Comparison of ENCODE assay signal across 33 mouse cellular contexts in genomic region chr15:93602850-93603249, GRCm38 (mm10). TPM values are rescaled to one million over a fixed set of nuclear protein-coding genes. Genes with fewer than 3 reads are reported as not detected.
DNase-seq lines count a peak whose midpoint lies in the region; ATAC-seq lines count a peak whose summit lies in the region.
"Had no signal": no experiment of that assay in that cellular context is flagged by ENCODE, and none has a peak within 500 bp of the region (broad histone marks: within the 10 kb centered on the region; RNA-seq: fewer than 3 reads in every experiment).

No protein-coding gene starts in this region.

- H3K27me3 ChIP-seq in heart, embryonic 10.5 days (ENCODE audit: insufficient read depth, poor library complexity, severe bottlenecking): no peaks in the 10 kb centered on the region
- H3K27me3 ChIP-seq in heart, embryonic 12.5 days (replicated peaks): no peaks in the 10 kb centered on the region
- H3K27me3 ChIP-seq in forebrain, embryonic 14.5 days (replicated peaks; ENCODE audit: control insufficient read depth, insufficient read depth, low read length): no peaks in the 10 kb centered on the region
- H3K27me3 ChIP-seq: embryonic facial prominence, embryonic 13.5 days; hindbrain, embryonic 12.5 days; limb, embryonic 15.5 days; neural tube, embryonic 12.5 days had no signal

- H3K9ac ChIP-seq in heart, embryonic 12.5 days: no peak overlapping the region
- no peak overlapping the region for H3K9ac ChIP-seq in forebrain, embryonic 14.5 days (ENCODE audit: low read length)
- H3K9ac ChIP-seq: embryonic facial prominence, embryonic 13.5 days; hindbrain, embryonic 12.5 days; limb, embryonic 15.5 days; liver, embryonic 13.5 days; neural tube, embryonic 12.5 days had no signal

- H3K4me1 ChIP-seq in heart, embryonic 10.5 days: no peaks in the 10 kb centered on the region
- H3K4me1 ChIP-seq in heart, embryonic 12.5 days (replicated peaks): 0 out of 2 replicates have a peak, but pooled peaks cover 2% of the 10 kb centered on the region
- no peaks in the 10 kb centered on the region for H3K4me1 ChIP-seq in forebrain, embryonic 14.5 days (ENCODE audit: control insufficient read depth, insufficient read depth, low read length)
- H3K4me1 ChIP-seq: embryonic facial prominence, embryonic 13.5 days; forebrain, embryonic 10.5 days; hindbrain, embryonic 12.5 days; limb, embryonic 15.5 days; liver, embryonic 13.5 days; neural tube, embryonic 12.5 days had no signal

- ATAC-seq in heart, embryonic 12.5 days (ENCODE audit: insufficient number of reproducible peaks, low FRiP score): no peak
- peak; percentile 50 for ATAC-seq in activated CD4-positive, CD25-positive, alpha-beta regulatory T cell, adult 4 months
- peak; percentile 61 for ATAC-seq in megakaryocyte-erythroid progenitor cell, adult 5-6 weeks (replicated peaks; ENCODE audit: low FRiP score, low TSS enrichment, poor library complexity, severe bottlenecking)
- no peak for ATAC-seq in forebrain, embryonic 14.5 days
- ATAC-seq: forebrain, embryonic 16.5 days; hindbrain, postnatal 0 days; intestine, embryonic 16.5 days; midbrain, embryonic 16.5 days had no signal

- H3K4me2 ChIP-seq in heart, embryonic 12.5 days: no peak overlapping the region
- no peak overlapping the region for H3K4me2 ChIP-seq in forebrain, embryonic 14.5 days (ENCODE audit: low read length)
- H3K4me2 ChIP-seq: embryonic facial prominence, embryonic 13.5 days; hindbrain, embryonic 12.5 days; limb, embryonic 15.5 days; liver, embryonic 13.5 days; midbrain, embryonic 11.5 days; neural tube, embryonic 12.5 days had no signal

- no peaks in the 10 kb centered on the region for H3K36me3 ChIP-seq in heart, embryonic 10.5 days
- H3K36me3 ChIP-seq in heart, embryonic 12.5 days: no peaks in the 10 kb centered on the region
- H3K36me3 ChIP-seq in forebrain, embryonic 14.5 days (ENCODE audit: control insufficient read depth, insufficient read depth, low read length): no peaks in the 10 kb centered on the region
- H3K36me3 ChIP-seq: embryonic facial prominence, embryonic 13.5 days; forebrain, embryonic 10.5 days; hindbrain, embryonic 12.5 days; limb, embryonic 15.5 days; liver, embryonic 13.5 days; neural tube, embryonic 12.5 days had no signal

- 84% methylated on average over 6 of the region's 6 CpGs for WGBS in heart, embryonic 10.5 days
- 90% methylated on average over 6 of the region's 6 CpGs for WGBS in heart, embryonic 12.5 days
- 87% methylated on average over 6 of the region's 6 CpGs for WGBS in forebrain, embryonic 14.5 days

- no peak overlapping the region for H3K27ac ChIP-seq in heart, embryonic 10.5 days
- H3K27ac ChIP-seq in heart, embryonic 12.5 days (ENCODE audit: poor library complexity, severe bottlenecking): no peak overlapping the region
- H3K27ac ChIP-seq in forebrain, embryonic 14.5 days (ENCODE audit: low read depth, low read length): no peak overlapping the region
- H3K27ac ChIP-seq: embryonic facial prominence, embryonic 13.5 days; forebrain, embryonic 10.5 days; gastrocnemius, adult 2 months; heart, adult 2 months; hindbrain, embryonic 12.5 days; hindbrain, postnatal 0 days; limb, embryonic 15.5 days; liver, embryonic 13.5 days; macrophage; neural tube, embryonic 12.5 days had no signal

- no peak overlapping the region for H3K4me3 ChIP-seq in heart, embryonic 10.5 days
- no peak overlapping the region for H3K4me3 ChIP-seq in heart, embryonic 12.5 days
- H3K4me3 ChIP-seq in forebrain, embryonic 14.5 days (ENCODE audit: low read depth, low read length): no peak overlapping the region
- H3K4me3 ChIP-seq: embryonic facial prominence, embryonic 13.5 days; forebrain, embryonic 10.5 days; gastrocnemius, adult 2 months; heart, adult 2 months; hindbrain, embryonic 12.5 days; limb, embryonic 15.5 days; liver, embryonic 13.5 days; neural tube, embryonic 12.5 days had no signal

- DNase-seq in heart, embryonic 10.5 days (ENCODE audit: low spot score): peak; percentile 61
- DNase-seq in forebrain, embryonic 14.5 days (ENCODE audit: low spot score): no peak
- DNase-seq in thymus, postnatal 36 days: no peak
- no peak for DNase-seq in retina, embryonic 14.5 days (ENCODE audit: low spot score)
- DNase-seq: adrenal gland, postnatal 10 days; cerebellum, adult 11-12 months; cerebellum, adult 9-11 months; gastrocnemius, adult 2 months; gastrocnemius, postnatal 36 days; heart, adult 2 months; kidney, adult 8-10 months; kidney, postnatal 10 days; left cerebral cortex, postnatal 4 days; liver, embryonic 13.5 days; lung, adult 18-20 months; lung, postnatal 10 days; right cerebral cortex, postnatal 4 days; thymus, adult 18-20 months; thymus, postnatal 25 days had no signal

- H3K9me3 ChIP-seq in heart, embryonic 10.5 days: no peaks in the 10 kb centered on the region
- no peaks in the 10 kb centered on the region for H3K9me3 ChIP-seq in heart, embryonic 12.5 days (replicated peaks)
- H3K9me3 ChIP-seq in forebrain, embryonic 14.5 days (replicated peaks; ENCODE audit: control insufficient read depth, low read length): no peaks in the 10 kb centered on the region
- H3K9me3 ChIP-seq: embryonic facial prominence, embryonic 13.5 days; forebrain, embryonic 10.5 days; hindbrain, embryonic 12.5 days; limb, embryonic 15.5 days; liver, embryonic 13.5 days; neural tube, embryonic 12.5 days had no signal

RNA-seq across cellular contexts. Expression of gene Prickle1, which starts 7.2 kb away (rescaled TPM):
- 28.5 and 33.4 TPM in 2 replicates for polyA plus RNA-seq in heart, embryonic 10.5 days (2016; fragmentation: Nextera tagmentation; extraction: Ambion mirVana)
- polyA plus RNA-seq in heart, embryonic 12.5 days (2016; fragmentation: Nextera tagmentation; extraction: Ambion mirVana): 42.2 and 43.7 TPM in 2 replicates
- polyA plus RNA-seq in activated CD4-positive, CD25-positive, alpha-beta regulatory T cell, adult 4 months (2017; shearing (Covaris generic)): under 1 TPM; 0.66 to 0.73 TPM
- total RNA-seq in megakaryocyte-erythroid progenitor cell, adult 5-6 weeks (2014; fragmentation: Nextera tagmentation): 1.4 and 4.0 TPM in 2 replicates
- total RNA-seq in megakaryocyte-erythroid progenitor cell, adult 5-6 weeks (2017): 4.3 and 4.7 TPM in 2 replicates
- 11.0 and 15.6 TPM in 2 replicates for polyA plus RNA-seq in forebrain, embryonic 14.5 days (2014; fragmentation: Nextera tagmentation; extraction: Ambion mirVana)
- polyA plus RNA-seq: macrophage had no signal

Comparison
In these comparisons a context has a peak if more than half of its experiments do, and no peak if none do; other contexts are left out.
1. ATAC-seq: peak in activated CD4-positive, CD25-positive, alpha-beta regulatory T cell, adult 4 months (single experiment) and megakaryocyte-erythroid progenitor cell, adult 5-6 weeks (single experiment); none in heart, embryonic 12.5 days (single experiment) and forebrain, embryonic 14.5 days (single experiment).